Mouse (Mus musculus): ENCODE results near the gene Faap100.

Gene Faap100

GRCm38 (mm10) chr11:120319310-120319709, 59.3 kb downstream of the Faap100 start:
- no peak for DNase-seq
